Mouse (Mus musculus) myocyte (in vitro differentiated cells): ENCODE measurements around the gene Hsf2bp. TPM values are rescaled to one million over a fixed set of nuclear protein-coding genes. Genes with fewer than 3 reads are reported as not detected.

Experiments used
- H3K27me3 ChIP-seq: one replicate; pipeline ENCODE4 v1.6.1; 2011; ENCODE audit not compliant: control insufficient read depth, insufficient read depth, insufficient read length
- H3K36me3 ChIP-seq: one replicate; pipeline ENCODE4 v1.6.1; 2011; ENCODE audit not compliant: control insufficient read depth, insufficient read depth
- H3K4me2 ChIP-seq: one replicate; pipeline ENCODE4 v1.6.1; 2011; ENCODE audit warnings: low read depth, control low read depth
- H3K4me3 ChIP-seq: one replicate; pipeline ENCODE4 v1.5.1; 2011; ENCODE audit warnings: mild to moderate bottlenecking, control low read depth, moderate library complexity
- H3K79me2 ChIP-seq: one replicate; pipeline ENCODE4 v1.6.1; 2011; ENCODE audit not compliant: control insufficient read depth, insufficient read depth
- H3ac ChIP-seq: one replicate; pipeline ENCODE4 v1.6.1; 2011; ENCODE audit not compliant: control insufficient read depth, insufficient read length
- CEBPB ChIP-seq: IDR thresholded peaks from 2 replicates; pipeline ENCODE4 v1.6.1; 2011; ENCODE audit warnings: mild to moderate bottlenecking, moderate library complexity; ENCODE audit not compliant: poor library complexity, insufficient read depth, severe bottlenecking
- E2F4 ChIP-seq: IDR thresholded peaks from one replicate; pipeline ENCODE4 v1.6.1; 2011; ENCODE audit warnings: mild to moderate bottlenecking, control low read depth, moderate library complexity; ENCODE audit not compliant: insufficient read depth
- MAX ChIP-seq: IDR thresholded peaks from one replicate; pipeline ENCODE4 v1.6.1; 2011; ENCODE audit warnings: low read depth, mild to moderate bottlenecking, control low read depth
- MYOD1 ChIP-seq, 3 experiments: IDR thresholded peaks; one replicate each; pipeline ENCODE4 v1.6.1; 2011; ENCODE audit warnings: control low read depth in 2 of 3, low read depth in 2 of 3, mild to moderate bottlenecking in 2 of 3, moderate library complexity in 1 of 3; ENCODE audit not compliant: insufficient read length in 2 of 3, control insufficient read depth in 1 of 3
- MYOG ChIP-seq, 3 experiments: IDR thresholded peaks; one replicate each; pipeline ENCODE4 v1.6.1; 2011; ENCODE audit warnings: control low read depth in 2 of 3, low read depth in 2 of 3, mild to moderate bottlenecking in 2 of 3; ENCODE audit not compliant: insufficient read length in 2 of 3, control insufficient read depth in 1 of 3, insufficient read depth in 1 of 3
- POLR2A ChIP-seq: IDR thresholded peaks from one replicate; pipeline ENCODE4 v1.6.1; 2011; ENCODE audit warnings: low read depth, mild to moderate bottlenecking, control low read depth, moderate library complexity; ENCODE audit not compliant: insufficient read length
- POLR2AphosphoS2 ChIP-seq: IDR thresholded peaks from one replicate; pipeline ENCODE4 v1.6.1; 2011; ENCODE audit warnings: low read depth, control low read depth; ENCODE audit not compliant: insufficient read length
- REST ChIP-seq: IDR thresholded peaks from one replicate; pipeline ENCODE4 v1.6.1; 2011; ENCODE audit warnings: mild to moderate bottlenecking, control low read depth, moderate library complexity; ENCODE audit not compliant: insufficient read depth, insufficient read length
- SRF ChIP-seq: IDR thresholded peaks from one replicate; pipeline ENCODE4 v1.6.1; 2011; ENCODE audit warnings: low read depth; ENCODE audit not compliant: control insufficient read depth, insufficient read length
- TCF12 ChIP-seq: IDR thresholded peaks from one replicate; pipeline ENCODE4 v1.6.1; 2011; ENCODE audit warnings: mild to moderate bottlenecking, control low read depth; ENCODE audit not compliant: poor library complexity, insufficient read depth, severe bottlenecking
- TCF3 ChIP-seq: IDR thresholded peaks from one replicate; pipeline ENCODE4 v1.6.1; 2011; ENCODE audit warnings: low read depth, control low read depth; ENCODE audit not compliant: insufficient read length
- USF1 ChIP-seq: IDR thresholded peaks from one replicate; pipeline ENCODE4 v1.6.1; 2011; ENCODE audit warnings: low read depth, mild to moderate bottlenecking, control low read depth, moderate library complexity
- polyA plus RNA-seq: library from polyadenylated mRNA; unstranded; fragments of >200 nt; fragmentation: generic; extraction: Trizol; gene quantifications from one replicate; pipeline ENCODE4 v1.2.1, GENCODE M21; 2012; ENCODE audit warnings: missing spikeins

Hsf2bp gene
- polyA plus RNA-seq, 1 experiment: 4.9 TPM

- Histone ChIP-seq H3ac (no peak overlapping the region), H3K4me2 (no peak overlapping the region), H3K27me3 (no peaks in the 10 kb centered on the region), H3K4me3 (no peak overlapping the region), H3K79me2 (no peaks in the 10 kb centered on the region), H3K36me3 (no peaks in the 10 kb centered on the region)
- no peak for TF ChIP-seq MAX
- no peak for TF ChIP-seq REST
- no peak for TF ChIP-seq POLR2A
- TF ChIP-seq USF1: no peak
These were observed 127.2 kb downstream of the Hsf2bp start for GRCm38 (mm10) chr17:31908966-31909365.

GRCm38 (mm10) chr17:31906441-31906840, 129.7 kb downstream of the Hsf2bp start:
- no peaks in the 10 kb centered on the region for H3K27me3 ChIP-seq
- no peaks in the 10 kb centered on the region for H3K36me3 ChIP-seq
- TF ChIP-seq REST (no peak), CEBPB (no peak), MAX (no peak), MYOD1 (IDR thresholded peaks at IDR 0.05; ENCODE audit: control insufficient read depth in 1 of 3, insufficient read length in 2 of 3, low read depth in 2 of 3) (no peak), USF1 (no peak), TCF12 (no peak), POLR2AphosphoS2 (no peak), POLR2A (no peak)
- no peak overlapping the region for H3ac ChIP-seq
- H3K4me3 ChIP-seq: no peak overlapping the region
- H3K4me2 ChIP-seq: no peak overlapping the region
- H3K79me2 ChIP-seq: no peaks in the 10 kb centered on the region

- H3K27me3 ChIP-seq: no peaks in the 10 kb centered on the region
- no peaks in the 10 kb centered on the region for H3K79me2 ChIP-seq
- no peak overlapping the region for H3ac ChIP-seq
- no peaks in the 10 kb centered on the region for H3K36me3 ChIP-seq
- H3K4me3 ChIP-seq: no peak overlapping the region
- TF ChIP-seq POLR2A (no peak), SRF (no peak), MYOG (IDR thresholded peaks at IDR 0.05; ENCODE audit: control insufficient read depth in 1 of 3, insufficient read depth in 1 of 3, insufficient read length in 2 of 3, low read depth in 2 of 3) (no peak), MAX (no peak), E2F4 (no peak), USF1 (no peak), CEBPB (no peak), REST (no peak), POLR2AphosphoS2 (no peak), TCF3 (no peak), TCF12 (no peak), MYOD1 (IDR thresholded peaks at IDR 0.05; ENCODE audit: control insufficient read depth in 1 of 3, insufficient read length in 2 of 3, low read depth in 2 of 3) (no peak)
- no peak overlapping the region for H3K4me2 ChIP-seq
These were observed 130.3 kb downstream of the Hsf2bp start for GRCm38 (mm10) chr17:31905791-31906211.

GRCm38 (mm10) chr17:31905201-31905790, 130.9 kb downstream of the Hsf2bp start:
- TF ChIP-seq USF1 (no peak), REST (no peak), MAX (no peak), SRF (no peak), TCF12 (no peak), MYOG (IDR thresholded peaks at IDR 0.05; ENCODE audit: control insufficient read depth in 1 of 3, insufficient read depth in 1 of 3, insufficient read length in 2 of 3, low read depth in 2 of 3) (no peak), TCF3 (no peak), POLR2AphosphoS2 (no peak)
- Histone ChIP-seq H3K79me2 (no peaks in the 10 kb centered on the region), H3ac (no peak overlapping the region), H3K4me3 (no peak overlapping the region), H3K27me3 (no peaks in the 10 kb centered on the region), H3K36me3 (no peaks in the 10 kb centered on the region), H3K4me2 (no peak overlapping the region)

- no peak overlapping the region for H3K4me2 ChIP-seq
- H3K36me3 ChIP-seq: no peaks in the 10 kb centered on the region
- no peaks in the 10 kb centered on the region for H3K79me2 ChIP-seq
- TF ChIP-seq TCF3: no peak
- TF ChIP-seq MAX: no peak
- H3ac ChIP-seq: no peak overlapping the region
- H3K27me3 ChIP-seq: no peaks in the 10 kb centered on the region
- no peak overlapping the region for H3K4me3 ChIP-seq
These were observed 132.1 kb downstream of the Hsf2bp start for GRCm38 (mm10) chr17:31904036-31904435.

- no peak overlapping the region for H3K4me2 ChIP-seq
- H3K4me3 ChIP-seq: no peak overlapping the region
- TF ChIP-seq CEBPB (no peak), POLR2AphosphoS2 (no peak), REST (no peak), TCF3 (no peak), TCF12 (no peak), MYOD1 (IDR thresholded peaks at IDR 0.05; ENCODE audit: control insufficient read depth in 1 of 3, insufficient read length in 2 of 3, low read depth in 2 of 3) (no peak), MYOG (IDR thresholded peaks at IDR 0.05; ENCODE audit: control insufficient read depth in 1 of 3, insufficient read depth in 1 of 3, insufficient read length in 2 of 3, low read depth in 2 of 3) (no peak)
- no peaks in the 10 kb centered on the region for H3K36me3 ChIP-seq
- H3K27me3 ChIP-seq: no peaks in the 10 kb centered on the region
- no peaks in the 10 kb centered on the region for H3K79me2 ChIP-seq
- no peak overlapping the region for H3ac ChIP-seq
These were observed 133.4 kb downstream of the Hsf2bp start for GRCm38 (mm10) chr17:31902630-31903198.
